Mouse (Mus musculus) neural tube, embryonic 12.5 days (tissue): ENCODE measurements around the gene Tln1. TPM values are rescaled to one million over a fixed set of nuclear protein-coding genes. Genes with fewer than 3 reads are reported as not detected.
"Not testable (repeated sequence)": the region's sequence is repeated elsewhere in the genome, so short reads cannot be mapped to it uniquely, and the experiment has no call there.

Experiments used
- ATAC-seq: fragments of 200-750 bp; cut with Nextera tagmentation; 2 replicates; pipeline ENCODE4 v1.8.0; 2017; ENCODE audit warnings: low read depth, mild to moderate bottlenecking, moderate TSS enrichment, moderate library complexity; ENCODE audit not compliant: low FRiP score
- H3K27ac ChIP-seq: fragments of 300-500 bp; sonication (generic); 2 replicates; pipeline ENCODE4 v1.5.1; 2016
- H3K27me3 ChIP-seq: fragments of 300-500 bp; sonication (generic); replicated peaks from 2 replicates; pipeline ENCODE4 v1.6.1; 2016; ENCODE audit warnings: mild to moderate bottlenecking
- H3K36me3 ChIP-seq: fragments of 300-500 bp; sonication (generic); 2 replicates; pipeline ENCODE4 v1.6.1; 2016; ENCODE audit warnings: mild to moderate bottlenecking
- H3K4me1 ChIP-seq: fragments of 300-500 bp; sonication (generic); 2 replicates; pipeline ENCODE4 v1.6.1; 2016
- H3K4me2 ChIP-seq: fragments of 300-500 bp; sonication (generic); replicated peaks from 2 replicates; pipeline ENCODE4 v1.6.1; 2016; ENCODE audit warnings: mild to moderate bottlenecking
- H3K4me3 ChIP-seq: fragments of 300-500 bp; sonication (generic); 2 replicates; pipeline ENCODE4 v1.5.1; 2016
- H3K9ac ChIP-seq: fragments of 300-500 bp; sonication (generic); 2 replicates; pipeline ENCODE4 v1.6.1; 2016; ENCODE audit warnings: mild to moderate bottlenecking
- H3K9me3 ChIP-seq: fragments of 300-500 bp; sonication (generic); 2 replicates; pipeline ENCODE4 v1.6.1; 2016; ENCODE audit warnings: mild to moderate bottlenecking
- WGBS: fragments of 180-500 bp; shearing (Covaris S2); methylation state at CpG from one replicate; pipeline ENCODE4 v1.1.7; 2016; 5-methylcytosine and 5-hydroxymethylcytosine counted together
- polyA plus RNA-seq: library from polyadenylated mRNA; unstranded; fragments of >200 nt; fragmentation: Nextera tagmentation; extraction: Ambion mirVana; gene quantifications from 2 replicates; pipeline ENCODE4 v1.2.1, GENCODE M21; 2016

The Tln1 gene
- polyA plus RNA-seq, 1 experiment from 2014 or later = 59.6 TPM

- peak overlapping the region; percentile 76 for H3K4me3 ChIP-seq
- H3K27ac ChIP-seq = peak overlapping the region; percentile 54; the same call in 1 of the 2 replicates
Observed at GRCm38 (mm10) chr4:43493846-43494240, 68.6 kb downstream of the Tln1 start.

GRCm38 (mm10) chr4:43493186-43493845 is 69.2 kb downstream of the Tln1 start:
- under 1% methylated on average over 47 of the region's 47 CpGs for WGBS
- peak overlapping the region; percentile 54; the same call in 1 of the 2 replicates for H3K27ac ChIP-seq

More at GRCm38 (mm10) chr4:43493846-43494240, 68.6 kb downstream of the Tln1 start:
- Histone ChIP-seq H3K4me2 (peak overlapping the region; percentile 73), H3K9ac (peak overlapping the region; percentile 69), H3K4me1 (peaks cover 30% of the 10 kb centered on the region), H3K36me3 (peaks cover 11% of the 10 kb centered on the region; the same call in 1 of the 2 replicates), H3K27me3 (no peaks in the 10 kb centered on the region), H3K9me3 (no peaks in the 10 kb centered on the region)
- WGBS = 3% methylated on average over 9 of the region's 9 CpGs
- no peak for ATAC-seq

GRCm38 (mm10) chr4:43492821-43493185 is 69.7 kb downstream of the Tln1 start, which contains the start of gene Ccdc107:
TSS of gene Ccdc107 (plus strand) at chr4:43492900.
- H3K4me1 ChIP-seq = peaks cover 20% of the 10 kb centered on the region
- no peaks in the 10 kb centered on the region for H3K27me3 ChIP-seq
- H3K27ac ChIP-seq = peak within 1 kb of the TSS; percentile 54; the same call in 1 of the 2 replicates
- peak; percentile 96 for ATAC-seq
- H3K9ac ChIP-seq = peak within 1 kb of the TSS; percentile 69
- H3K36me3 ChIP-seq = peaks cover 11% of the 10 kb centered on the region; the same call in 1 of the 2 replicates
- H3K9me3 ChIP-seq = no peaks in the 10 kb centered on the region
- WGBS = under 1% methylated on average over 25 of the region's 25 CpGs
- H3K4me2 ChIP-seq = peak within 1 kb of the TSS; percentile 73
- peak within 1 kb of the TSS; percentile 76 for H3K4me3 ChIP-seq

More at GRCm38 (mm10) chr4:43493186-43493845, 69.2 kb downstream of the Tln1 start:
- Histone ChIP-seq H3K36me3 (peaks cover 11% of the 10 kb centered on the region; the same call in 1 of the 2 replicates), H3K9ac (peak overlapping the region; percentile 69), H3K27me3 (no peaks in the 10 kb centered on the region), H3K4me3 (peak overlapping the region; percentile 76), H3K9me3 (no peaks in the 10 kb centered on the region), H3K4me2 (peak overlapping the region; percentile 73), H3K4me1 (peaks cover 25% of the 10 kb centered on the region)
- peak; percentile 91 for ATAC-seq

GRCm38 (mm10) chr4:43492101-43492820 is 70.2 kb downstream of the Tln1 start:
- WGBS = 46% methylated on average over 12 of the region's 12 CpGs
- ATAC-seq = no peak
- no peak overlapping the region; the same call in 1 of the 2 replicates for H3K27ac ChIP-seq
- H3K4me1 ChIP-seq = peaks cover 14% of the 10 kb centered on the region
- peak overlapping the region; percentile 24; the same call in 1 of the 2 replicates for H3K4me3 ChIP-seq
- no peaks in the 10 kb centered on the region for H3K9me3 ChIP-seq
- H3K9ac ChIP-seq = no peak overlapping the region
- H3K4me2 ChIP-seq = peak overlapping the region; percentile 73
- no peaks in the 10 kb centered on the region for H3K27me3 ChIP-seq
- H3K36me3 ChIP-seq = peaks cover 11% of the 10 kb centered on the region; the same call in 1 of the 2 replicates

- WGBS = 90% methylated on average over 5 of the region's 5 CpGs
- Histone ChIP-seq H3K4me3 (no peak overlapping the region), H3K36me3 (peaks cover 5% of the 10 kb centered on the region; the same call in 1 of the 2 replicates), H3K27ac (no peak overlapping the region), H3K27me3 (no peaks in the 10 kb centered on the region), H3K4me1 (peaks cover 12% of the 10 kb centered on the region), H3K4me2 (no peak overlapping the region), H3K9ac (no peak overlapping the region), H3K9me3 (no peaks in the 10 kb centered on the region)
- no peak for ATAC-seq
Observed at GRCm38 (mm10) chr4:43490801-43491200, 71.7 kb downstream of the Tln1 start.

- Histone ChIP-seq H3K4me1 (peaks cover 7% of the 10 kb centered on the region), H3K36me3 (no peaks in the 10 kb centered on the region), H3K9me3 (no peaks in the 10 kb centered on the region), H3K4me2 (no peak overlapping the region), H3K4me3 (no peak overlapping the region), H3K9ac (no peak overlapping the region), H3K27ac (no peak overlapping the region), H3K27me3 (no peaks in the 10 kb centered on the region)
- WGBS = 95% methylated on average over 3 of the region's 3 CpGs
- no peak for ATAC-seq
Observed at GRCm38 (mm10) chr4:43489611-43490010, 72.9 kb downstream of the Tln1 start.

- not testable (repeated sequence) for H3K9me3 ChIP-seq, ATAC-seq
Observed at GRCm38 (mm10) chr4:43485666-43486065, 76.8 kb downstream of the Tln1 start.

GRCm38 (mm10) chr4:43483535-43484091 is 78.9 kb downstream of the Tln1 start, which contains the start of gene Sit1:
TSS of gene Sit1 (minus strand) at chr4:43483734.
- H3K4me3 ChIP-seq = no peak within 1 kb of the TSS
- no peaks in the 10 kb centered on the region for H3K4me1 ChIP-seq
- no peak for ATAC-seq
- H3K27ac ChIP-seq = no peak within 1 kb of the TSS
- H3K9ac ChIP-seq = no peak within 1 kb of the TSS
- H3K27me3 ChIP-seq = peaks cover 2% of the 10 kb centered on the region; the same call in 1 of the 2 replicates
- no peaks in the 10 kb centered on the region for H3K36me3 ChIP-seq
- 63% methylated on average over 12 of the region's 12 CpGs for WGBS
- no peak within 1 kb of the TSS for H3K4me2 ChIP-seq
- H3K9me3 ChIP-seq = no peaks in the 10 kb centered on the region

More at GRCm38 (mm10) chr4:43485666-43486065, 76.8 kb downstream of the Tln1 start:
- H3K4me3 ChIP-seq, H3K27ac ChIP-seq, H3K4me1 ChIP-seq, H3K27me3 ChIP-seq, H3K4me2 ChIP-seq, H3K9ac ChIP-seq, H3K36me3 ChIP-seq: not testable (repeated sequence)
- 87% methylated on average over 5 of the region's 5 CpGs for WGBS

GRCm38 (mm10) chr4:43482591-43482990 is 79.9 kb downstream of the Tln1 start:
- H3K4me3 ChIP-seq = no peak overlapping the region
- no peaks in the 10 kb centered on the region for H3K36me3 ChIP-seq
- no peaks in the 10 kb centered on the region for H3K9me3 ChIP-seq
- H3K4me1 ChIP-seq = no peaks in the 10 kb centered on the region
- no peak for ATAC-seq
- no peak overlapping the region for H3K9ac ChIP-seq
- H3K27me3 ChIP-seq = peaks cover 2% of the 10 kb centered on the region; the same call in 1 of the 2 replicates
- no peak overlapping the region for H3K27ac ChIP-seq
- H3K4me2 ChIP-seq = no peak overlapping the region
- WGBS = 77% methylated on average over 10 of the region's 10 CpGs

- Histone ChIP-seq H3K4me3 (no peak overlapping the region), H3K9ac (no peak overlapping the region), H3K27ac (no peak overlapping the region), H3K4me1 (no peaks in the 10 kb centered on the region), H3K36me3 (no peaks in the 10 kb centered on the region), H3K9me3 (no peaks in the 10 kb centered on the region), H3K27me3 (peaks cover 2% of the 10 kb centered on the region; the same call in 1 of the 2 replicates), H3K4me2 (no peak overlapping the region)
- 76% methylated on average over 7 of the region's 7 CpGs for WGBS
- ATAC-seq = no peak
Observed at GRCm38 (mm10) chr4:43481894-43482456, 80.5 kb downstream of the Tln1 start.
